Mouse (Mus musculus) ovary, postnatal 10 days (tissue): ENCODE data around the gene Ankrd54.
"Not testable (repeated sequence)": the region's sequence is repeated elsewhere in the genome, so short reads cannot be mapped to it uniquely, and the experiment has no call there.

Experiments used
- DNase-seq: peaks from one replicate; pipeline ENCODE4 v3.0.0; 2022; ENCODE audit warnings: low spot score

Ankrd54 gene

GRCm38 (mm10) chr15:79013382-79013781, 49.3 kb downstream of the Ankrd54 start:
- DNase-seq: no peak

DNA sequence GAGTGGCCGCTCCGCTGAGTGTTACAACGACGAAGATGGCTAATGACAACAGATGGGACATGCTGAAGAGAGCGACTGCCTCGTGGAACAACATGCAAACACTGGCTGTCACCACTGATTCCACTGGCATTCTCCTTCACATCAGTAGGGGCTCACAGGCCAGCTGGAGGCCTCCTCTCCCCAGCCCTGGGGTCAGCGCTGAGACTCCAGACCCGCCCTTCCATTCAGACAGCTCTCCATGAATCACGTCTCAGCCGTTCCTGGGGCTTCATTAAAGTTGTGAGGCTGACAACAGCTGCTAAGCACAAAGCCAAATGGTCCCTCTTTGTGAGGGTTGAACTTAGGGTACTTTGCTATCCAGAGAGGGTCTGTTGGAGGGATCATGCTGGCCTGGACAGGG, 51.1 kb downstream of the Ankrd54 start:
- no peak for DNase-seq

DNA sequence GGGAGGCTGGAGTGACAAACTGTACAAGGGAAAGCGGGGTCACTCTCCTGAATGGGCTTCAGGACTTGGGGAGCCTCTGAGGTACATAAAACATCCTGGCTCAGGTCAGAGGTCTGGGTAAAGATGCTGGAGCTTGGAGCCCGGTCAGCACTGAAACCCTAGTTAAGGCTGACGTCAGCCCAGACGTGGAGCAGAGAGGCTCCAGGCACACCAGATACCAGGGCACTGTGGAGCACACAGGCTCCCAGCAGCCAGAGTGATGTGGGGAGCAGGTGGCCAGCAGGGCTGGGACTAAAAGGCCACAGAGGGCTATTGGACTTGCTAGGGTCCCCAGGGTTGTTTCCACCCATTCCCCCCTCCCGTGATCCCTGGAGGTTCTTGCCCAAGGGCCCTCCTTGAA, 53.0 kb downstream of the Ankrd54 start:
- no peak for DNase-seq

GRCm38 (mm10) chr15:79007836-79008235, 54.9 kb downstream of the Ankrd54 start:
- not testable (repeated sequence) for DNase-seq

DNA sequence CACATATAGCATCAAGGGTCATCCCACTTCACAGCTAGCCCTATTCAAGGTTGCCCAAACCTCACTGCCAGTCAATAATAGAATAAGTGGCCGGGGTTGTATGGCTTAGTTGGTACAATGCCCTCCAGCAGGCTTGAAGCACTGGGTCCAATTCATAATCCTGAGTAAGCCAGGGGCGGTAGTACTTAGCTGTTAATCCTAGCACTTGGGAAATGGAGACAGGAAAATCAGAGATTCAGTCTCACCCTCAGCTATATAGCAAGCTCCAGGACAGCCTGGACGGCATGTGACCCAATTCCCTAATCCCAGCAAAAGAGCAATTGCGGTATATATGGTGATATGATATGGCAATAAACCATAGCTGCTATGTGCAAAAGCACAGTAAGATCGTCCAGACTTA, 55.6 kb downstream of the Ankrd54 start:
- no peak for DNase-seq

- DNase-seq: no peak
Measured at GRCm38 (mm10) chr15:79006638-79007037, 56.1 kb downstream of the Ankrd54 start.

- DNase-seq: no peak
Measured at GRCm38 (mm10) chr15:79005581-79005980, 57.1 kb downstream of the Ankrd54 start.
